Mouse (Mus musculus) induced T-regulatory cell, adult 2 months (primary cell): ENCODE results near the gene Smarcc1.
"Not testable (repeated sequence)": the region's sequence is repeated elsewhere in the genome, so short reads cannot be mapped to it uniquely, and the experiment has no call there.

Experiments
- DNase-seq: peaks from one replicate; pipeline ENCODE4 v3.0.0-alpha.2; 2012; ENCODE audit warnings: low read depth

Smarcc1 gene

GRCm38 (mm10) chr9:110116977-110117778 lies at the start of gene Smarcc1:
Gene Smarcc1 (plus strand): TSS chr9:110117708.
- DNase-seq, result peak; percentile 89

DNA sequence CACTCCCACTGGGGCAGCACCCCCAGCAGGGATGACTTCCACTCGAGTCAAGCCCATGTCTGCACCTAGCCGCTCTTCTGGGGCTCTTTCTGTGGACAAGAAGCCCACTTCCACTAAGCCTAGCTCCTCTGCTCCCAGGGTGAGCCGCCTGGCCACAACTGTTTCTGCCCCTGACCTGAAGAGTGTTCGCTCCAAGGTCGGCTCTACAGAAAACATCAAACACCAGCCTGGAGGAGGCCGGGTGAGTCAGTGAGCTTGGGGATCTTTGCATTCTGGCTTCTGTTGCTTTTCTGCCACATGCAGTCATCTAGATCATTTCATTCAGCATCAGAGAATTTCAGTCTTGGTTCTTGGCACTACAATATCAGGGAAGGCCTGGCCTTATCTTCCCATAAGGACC lies 48.8 kb upstream of the Smarcc1 start:
- no peak for DNase-seq

DNA sequence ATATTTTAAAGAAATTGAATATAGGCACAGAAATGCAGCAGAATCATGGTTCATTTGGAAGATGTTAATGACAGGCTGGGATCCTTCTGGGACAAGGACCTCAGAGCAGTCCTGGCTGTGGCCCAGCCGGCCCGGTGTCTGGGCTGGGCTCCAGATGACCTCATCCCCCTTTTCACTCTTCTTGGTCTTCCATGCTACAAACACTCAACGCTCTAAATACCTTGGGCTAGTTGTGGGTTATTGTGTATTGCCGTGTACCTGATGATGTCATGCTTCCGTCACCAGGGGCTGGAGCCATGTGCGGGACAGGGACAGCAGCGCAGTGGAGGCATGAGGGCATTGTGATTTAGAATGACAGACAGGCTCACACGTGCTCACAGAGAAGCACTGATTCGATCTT lies 47.1 kb upstream of the Smarcc1 start:
- DNase-seq, result no peak

- DNase-seq, result no peak
Measured at GRCm38 (mm10) chr9:110071011-110071410, 46.5 kb upstream of the Smarcc1 start.

GRCm38 (mm10) chr9:110071843-110072242 lies 45.7 kb upstream of the Smarcc1 start:
- peak; percentile 83 for DNase-seq

DNA sequence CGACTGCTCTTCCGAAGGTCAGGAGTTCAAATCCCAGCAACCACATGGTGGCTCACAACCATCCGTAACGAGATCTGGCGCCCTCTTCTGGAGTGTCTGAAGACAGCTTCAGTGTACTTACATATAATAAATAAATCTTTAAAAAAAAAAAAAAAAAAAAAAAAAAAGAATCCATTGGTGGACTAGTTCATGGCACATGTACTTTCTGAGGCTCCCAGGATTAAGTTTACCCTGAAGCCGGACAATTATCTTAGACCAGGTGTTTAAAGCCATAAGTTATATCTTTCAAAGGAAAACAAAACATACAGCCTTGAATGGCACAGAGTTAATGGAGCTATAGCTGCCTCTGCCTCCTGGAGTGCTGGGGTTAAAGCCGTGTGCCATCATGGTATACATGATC lies 41.0 kb upstream of the Smarcc1 start:
- DNase-seq, result not testable (repeated sequence)

- no peak for DNase-seq
Measured at GRCm38 (mm10) chr9:110081066-110081465, 36.4 kb upstream of the Smarcc1 start.

GRCm38 (mm10) chr9:110084201-110084964 lies 33.1 kb upstream of the Smarcc1 start:
- no peak for DNase-seq

GRCm38 (mm10) chr9:110085693-110086092 lies 31.8 kb upstream of the Smarcc1 start:
- DNase-seq, result no peak

GRCm38 (mm10) chr9:110093303-110093702 lies 24.2 kb upstream of the Smarcc1 start:
- DNase-seq, result no peak

DNA sequence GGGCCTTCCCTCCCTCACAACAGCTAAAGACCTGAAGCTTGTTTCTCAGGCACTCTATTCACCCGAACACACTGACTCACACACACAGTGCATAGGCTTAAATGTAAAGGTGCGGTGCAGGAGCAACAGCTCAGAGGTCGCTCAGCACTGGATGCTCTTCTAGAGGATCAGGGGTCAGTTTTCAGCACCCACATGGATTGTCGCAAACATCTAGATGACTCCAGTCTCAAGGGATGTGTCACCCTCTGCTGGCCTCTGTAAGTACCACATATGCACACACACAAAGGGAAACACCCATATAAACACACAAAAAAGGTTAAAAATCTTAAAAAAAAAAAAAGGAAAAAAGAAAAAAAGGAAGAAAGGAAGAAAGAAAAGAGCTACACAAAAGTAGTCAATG lies 22.7 kb upstream of the Smarcc1 start:
- no peak for DNase-seq

DNA sequence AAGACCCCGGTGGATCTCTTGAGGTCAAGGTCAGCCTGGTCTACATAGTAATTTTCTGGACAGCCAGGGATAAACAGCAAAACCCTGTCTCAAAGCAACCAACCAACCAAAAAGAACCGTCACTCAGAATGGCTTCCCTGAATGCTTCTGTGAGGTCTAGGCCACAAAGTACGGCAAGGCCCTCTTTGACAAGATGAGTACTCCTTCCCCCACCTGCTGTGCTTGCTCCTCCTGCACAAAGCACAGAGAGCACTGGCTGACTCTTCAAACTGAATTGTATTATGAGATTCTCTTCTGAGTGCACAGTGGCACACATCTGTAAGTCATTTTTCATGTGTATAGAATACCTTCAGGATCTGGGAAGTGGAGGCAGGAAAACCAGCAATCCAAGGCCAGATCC lies 19.7 kb upstream of the Smarcc1 start:
- no peak for DNase-seq

DNA sequence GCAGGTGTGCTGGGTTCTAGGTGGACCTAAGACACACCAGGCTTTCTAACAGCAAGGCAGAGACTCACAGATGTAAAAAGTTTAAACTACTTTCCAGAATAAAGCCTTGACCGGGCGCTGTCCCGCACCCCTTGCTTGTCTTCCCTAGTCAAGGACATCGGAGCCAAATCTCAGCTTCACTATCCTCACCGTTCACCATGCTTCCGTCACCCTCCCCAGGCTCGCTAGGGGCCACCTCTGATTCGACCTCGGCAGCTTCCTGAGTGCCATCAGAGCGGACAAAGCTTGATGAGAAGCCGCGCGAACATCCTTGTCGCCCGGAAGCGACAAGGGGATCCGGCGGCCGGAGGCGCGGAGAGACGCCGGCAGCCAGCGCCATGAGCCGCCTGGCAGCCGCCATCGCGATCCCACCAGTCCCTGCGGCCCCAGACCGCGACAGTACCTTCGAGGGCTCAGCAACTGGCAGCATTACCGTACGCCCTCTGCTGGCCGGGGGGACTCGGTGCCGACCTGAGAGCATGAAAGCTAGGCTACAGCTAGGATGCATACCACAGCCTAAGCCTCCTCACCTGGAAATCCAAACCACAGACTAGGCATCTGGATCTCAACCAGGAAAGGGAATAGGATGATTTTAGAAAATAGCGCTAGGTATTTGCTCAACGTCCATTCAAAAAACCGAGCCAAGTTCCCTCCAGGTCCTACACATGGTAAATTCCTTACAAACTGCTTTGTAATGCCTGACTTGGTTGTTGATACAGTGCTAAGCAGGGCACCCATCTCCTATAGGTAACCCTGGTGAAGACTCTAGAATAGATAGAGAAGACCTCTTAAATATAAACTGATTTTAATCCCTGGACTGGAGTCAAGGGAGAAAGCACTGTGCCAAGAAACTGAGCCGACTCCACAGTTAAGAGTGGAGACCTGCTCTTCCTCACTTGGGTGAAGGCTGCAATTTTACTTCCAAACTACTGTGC lies 16.6 kb upstream of the Smarcc1 start:
- DNase-seq, result peak; percentile 94

DNA sequence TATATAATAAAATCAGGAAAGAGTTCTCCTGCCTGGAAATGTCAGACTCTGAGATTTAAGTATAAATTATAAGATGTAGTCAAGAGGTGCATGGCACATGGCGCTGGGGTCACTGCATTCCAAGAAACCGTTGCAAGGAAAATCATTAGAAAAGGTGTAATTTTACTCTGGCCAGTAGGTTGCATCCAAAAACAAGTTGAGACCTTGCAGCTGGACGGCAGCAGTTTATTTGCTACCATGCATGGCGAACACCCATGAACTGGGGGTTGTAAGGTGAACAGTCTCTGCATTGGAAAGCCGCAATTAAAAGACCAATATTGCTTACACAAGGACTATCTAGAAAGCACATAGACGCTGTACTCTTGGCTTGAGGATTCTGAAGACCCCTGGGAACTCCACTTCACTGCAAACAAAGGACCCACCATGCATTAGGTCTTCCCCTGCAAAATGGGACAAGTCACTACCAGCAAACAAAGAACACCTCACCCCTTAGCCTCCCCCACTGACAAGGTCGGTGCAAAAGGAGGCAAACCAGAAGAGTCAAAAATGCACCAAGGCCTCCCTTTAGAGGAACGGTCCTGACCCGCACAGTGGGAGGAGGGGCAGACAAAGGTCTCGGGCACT lies 1.0 kb upstream of the Smarcc1 start:
- DNase-seq, result no peak

GRCm38 (mm10) chr9:110117779-110118139 lies 251 bp downstream of the Smarcc1 start, which contains the start of gene Dhx30:
Gene Dhx30 (minus strand): TSS chr9:110117830.
- DNase-seq, result no peak

GRCm38 (mm10) chr9:110118249-110118648 lies 741 bp downstream of the Smarcc1 start:
- DNase-seq, result peak; percentile 33

GRCm38 (mm10) chr9:110121424-110121823 lies 3.9 kb downstream of the Smarcc1 start:
- DNase-seq, result no peak

DNA sequence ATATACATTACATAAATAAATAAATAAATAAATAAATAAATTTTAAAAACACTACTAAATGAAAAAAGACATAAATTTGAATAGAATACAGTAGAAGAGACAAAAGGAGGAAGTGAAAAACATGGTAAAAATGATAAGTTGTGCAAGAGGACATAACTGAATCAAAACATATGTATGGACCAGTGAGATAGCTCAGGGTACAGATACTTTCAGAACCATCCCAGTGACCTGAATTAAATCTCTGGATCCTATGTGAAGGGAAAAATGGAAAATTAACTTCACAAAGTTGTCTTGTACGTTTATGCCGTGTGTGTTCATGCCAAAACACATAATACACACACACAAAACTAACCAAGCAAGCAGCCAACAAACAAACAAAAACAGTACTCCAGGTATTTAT lies 5.8 kb downstream of the Smarcc1 start:
- no peak for DNase-seq

DNA sequence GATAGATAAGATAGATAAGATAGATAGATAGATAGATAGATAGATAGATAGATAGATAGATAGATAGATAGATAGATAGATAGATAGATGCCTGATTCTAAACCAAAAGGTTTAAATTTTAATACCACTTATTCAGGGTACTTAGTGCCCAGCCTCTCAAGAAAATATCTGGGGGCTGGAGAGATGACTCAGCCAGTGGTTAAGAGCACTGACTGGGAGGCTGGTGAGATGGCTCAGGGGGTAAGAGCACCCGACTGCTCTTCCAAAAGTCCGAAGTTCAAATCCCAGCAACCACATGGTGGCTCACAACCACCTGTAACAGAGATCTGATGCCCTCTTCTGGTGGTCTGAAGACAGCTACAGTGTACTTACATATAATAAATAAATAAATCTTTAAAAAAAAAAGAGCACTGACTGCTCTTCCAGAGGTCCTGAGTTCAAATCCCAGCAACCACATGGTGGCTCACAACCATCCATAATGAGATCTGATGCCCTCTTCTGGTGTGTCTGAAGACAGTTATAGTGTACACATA lies 6.6 kb downstream of the Smarcc1 start:
- not testable (repeated sequence) for DNase-seq

- no peak for DNase-seq
Measured at GRCm38 (mm10) chr9:110130896-110131524, 13.5 kb downstream of the Smarcc1 start.
